Mouse (Mus musculus) gastrocnemius, postnatal 25 days (tissue): ENCODE measurements around the gene Pgbd5. TPM values are rescaled to one million over a fixed set of nuclear protein-coding genes. Genes with fewer than 3 reads are reported as not detected.

Experiments
- DNase-seq: peaks from one replicate; pipeline ENCODE4 v3.0.0; 2022
- total RNA-seq, 2 experiments: library from RNA; stranded (reverse); gene quantifications; 1 replicate in 1 of 2; 2 replicates in 1 of 2; pipeline ENCODE4 v1.2.3; 2021

Gene Pgbd5
- total RNA-seq, 2 experiments from 2014 or later = 0.26 to 0.40 TPM

DNA sequence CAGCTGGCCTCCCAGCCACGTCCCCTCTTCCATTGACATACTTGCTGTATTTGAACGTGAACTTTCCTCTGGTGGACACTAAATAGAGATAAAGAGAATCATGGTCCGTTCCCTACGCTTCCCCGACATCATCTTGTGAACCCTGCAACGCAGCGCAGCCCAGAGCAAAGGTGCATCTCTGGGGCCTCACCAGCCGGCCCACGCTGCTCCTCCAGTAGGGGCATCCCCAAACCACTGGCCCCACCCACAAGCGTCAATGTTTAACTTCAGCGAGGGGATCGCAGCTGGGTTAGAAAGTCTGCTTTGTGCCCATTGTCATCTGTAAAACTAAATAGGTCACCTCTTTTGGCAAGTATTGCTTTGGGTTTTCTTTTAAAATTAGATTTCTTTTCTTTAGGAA lies 95.5 kb downstream of the Pgbd5 start:
- DNase-seq = no peak

DNA sequence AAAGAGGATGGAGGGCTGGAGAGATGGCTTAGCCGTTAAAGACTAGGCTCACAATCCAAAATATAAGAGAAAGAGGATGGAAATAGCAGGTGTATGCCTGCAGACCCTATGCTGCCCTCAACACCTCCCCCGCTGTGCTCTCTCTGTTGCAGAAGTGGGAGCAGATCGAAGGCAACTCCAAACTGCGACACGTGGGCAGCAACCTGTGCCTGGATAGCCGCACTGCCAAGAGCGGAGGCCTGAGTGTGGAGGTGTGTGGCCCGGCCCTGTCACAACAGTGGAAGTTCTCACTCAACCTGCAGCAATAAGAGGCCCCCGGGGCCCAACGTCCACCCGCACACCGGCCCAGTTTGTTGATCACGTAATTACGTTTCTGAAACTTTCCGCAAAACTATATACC lies 96.3 kb downstream of the Pgbd5 start:
- DNase-seq = no peak

DNA sequence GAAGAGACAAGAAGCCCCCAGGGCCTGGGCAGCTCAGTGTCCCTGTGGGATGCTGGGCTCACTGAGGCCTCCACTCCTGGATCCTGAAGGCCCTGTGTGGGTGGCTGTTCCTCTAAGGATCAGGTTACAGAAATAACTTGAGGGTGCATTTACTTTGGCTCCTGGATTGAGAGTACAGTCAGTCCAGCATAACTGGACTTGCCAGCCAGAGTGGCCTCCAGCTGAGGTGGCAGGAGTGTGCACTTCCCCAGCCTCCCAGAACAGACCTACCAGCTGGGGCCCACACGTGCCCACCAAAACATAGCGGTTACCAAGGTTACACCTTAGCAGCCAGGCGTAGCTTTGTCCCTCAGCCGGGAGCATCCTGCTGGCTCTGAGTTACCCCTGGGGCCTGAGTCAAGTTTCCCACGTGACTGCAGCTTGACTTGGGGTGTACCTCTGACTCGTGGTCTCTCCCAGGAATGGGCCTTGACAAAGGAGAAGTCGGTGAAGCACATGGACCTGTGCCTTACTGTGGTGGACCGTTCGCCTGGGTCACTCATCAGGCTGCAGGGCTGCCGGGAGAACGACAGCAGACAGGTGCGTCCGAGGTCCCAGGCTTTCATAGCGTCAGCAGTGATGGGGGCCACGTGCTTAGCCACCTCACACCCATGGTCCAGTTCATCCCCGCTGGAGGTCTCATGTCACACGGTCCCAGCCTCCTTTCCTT lies 98.9 kb downstream of the Pgbd5 start:
- no peak for DNase-seq

DNA sequence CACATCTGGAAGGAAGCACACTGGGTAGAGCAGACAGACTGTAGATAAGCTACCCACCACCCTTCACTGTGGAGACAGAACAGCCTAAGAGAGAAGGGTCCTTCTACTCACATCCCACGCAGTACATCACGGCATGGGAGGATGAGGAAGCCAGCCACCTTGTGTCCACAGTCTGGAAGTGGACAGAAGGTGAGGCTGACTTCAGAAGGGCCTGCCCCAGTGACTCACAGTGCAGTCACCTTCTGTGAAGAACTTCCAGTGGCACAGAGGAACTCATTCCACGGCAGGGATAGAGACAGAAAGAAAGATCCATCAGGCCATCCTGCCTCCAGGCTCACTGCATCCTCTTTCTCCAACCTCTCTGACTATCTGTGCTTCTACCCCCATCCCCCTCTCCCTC lies 99.7 kb downstream of the Pgbd5 start:
- no peak for DNase-seq

DNA sequence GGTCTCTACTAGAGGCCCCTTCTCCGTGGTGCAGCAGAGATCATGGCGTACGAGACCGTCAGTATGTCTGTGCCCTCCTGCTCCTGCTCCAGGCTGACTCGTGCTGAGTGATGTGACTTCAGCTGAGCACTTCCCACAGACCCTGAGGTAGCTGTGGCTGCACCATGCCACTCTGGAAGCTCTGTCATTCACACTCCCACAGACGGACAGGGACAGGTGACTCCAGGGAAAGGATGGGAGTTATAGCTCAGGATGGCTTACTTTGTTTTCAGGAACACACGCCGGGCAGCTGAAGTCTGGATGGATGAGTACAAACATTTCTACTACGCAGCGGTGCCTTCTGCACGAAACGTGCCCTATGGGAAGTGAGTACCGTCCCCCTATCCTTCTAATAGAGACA lies 103.2 kb downstream of the Pgbd5 start:
- DNase-seq = no peak

DNA sequence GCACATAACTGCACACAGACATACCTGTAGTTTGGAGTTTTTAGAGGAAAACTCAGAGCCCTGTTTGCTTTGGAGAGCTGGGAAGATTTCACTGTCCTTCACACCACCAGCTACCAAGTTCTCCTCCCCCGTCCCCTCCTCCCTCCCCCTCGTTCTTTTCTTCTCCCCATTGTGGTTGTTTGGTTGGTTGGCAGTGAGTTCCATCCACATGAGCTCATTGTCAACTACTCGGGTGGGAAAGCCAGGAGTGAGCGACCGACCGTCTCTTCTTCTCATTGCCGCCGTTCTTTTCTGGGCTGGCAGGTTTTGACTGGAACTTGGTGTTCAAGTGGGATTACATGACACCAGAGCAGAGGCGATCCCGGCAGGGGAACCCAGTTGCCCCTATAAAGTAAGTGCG lies 107.8 kb downstream of the Pgbd5 start:
- DNase-seq = no peak

DNA sequence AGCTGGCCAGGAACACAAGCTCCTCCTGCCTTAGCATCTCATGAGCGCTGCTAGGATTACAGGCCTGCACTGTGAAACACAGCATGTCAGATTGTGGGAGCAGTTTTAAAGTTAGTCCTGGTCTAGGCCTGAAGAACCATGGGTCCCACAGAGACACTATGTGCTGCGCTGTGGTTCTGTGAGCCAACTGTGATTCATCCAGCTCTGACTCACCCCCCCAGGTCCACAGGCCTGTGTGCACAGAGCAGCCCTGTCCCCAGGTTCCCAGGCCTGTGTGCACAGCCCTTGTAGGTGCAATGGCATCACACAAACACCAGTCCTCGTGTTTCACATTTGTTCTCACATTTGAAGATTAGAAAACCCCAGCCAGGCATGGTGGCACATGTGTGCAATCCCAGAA lies 108.4 kb downstream of the Pgbd5 start:
- no peak for DNase-seq

DNA sequence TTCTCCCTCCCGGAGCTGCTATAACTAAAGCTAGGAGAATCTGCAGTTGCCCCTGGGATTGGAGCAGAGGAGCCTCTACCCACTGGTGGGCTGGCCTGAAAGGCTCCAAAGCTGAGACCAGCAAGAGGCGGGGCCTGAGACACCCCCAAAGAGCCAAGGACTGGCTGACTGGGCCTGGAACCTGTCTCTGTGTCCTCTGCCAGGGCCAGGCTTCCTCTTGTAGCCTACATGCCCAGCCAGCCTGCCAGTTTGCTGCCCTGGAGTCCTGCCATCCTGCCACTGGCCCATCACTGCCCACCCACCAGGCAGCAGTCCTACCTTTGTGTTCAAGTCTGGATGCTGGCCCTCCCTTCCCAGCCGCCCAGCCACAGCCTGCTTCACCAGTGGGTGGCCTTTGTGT lies 109.0 kb downstream of the Pgbd5 start:
- DNase-seq = no peak

DNA sequence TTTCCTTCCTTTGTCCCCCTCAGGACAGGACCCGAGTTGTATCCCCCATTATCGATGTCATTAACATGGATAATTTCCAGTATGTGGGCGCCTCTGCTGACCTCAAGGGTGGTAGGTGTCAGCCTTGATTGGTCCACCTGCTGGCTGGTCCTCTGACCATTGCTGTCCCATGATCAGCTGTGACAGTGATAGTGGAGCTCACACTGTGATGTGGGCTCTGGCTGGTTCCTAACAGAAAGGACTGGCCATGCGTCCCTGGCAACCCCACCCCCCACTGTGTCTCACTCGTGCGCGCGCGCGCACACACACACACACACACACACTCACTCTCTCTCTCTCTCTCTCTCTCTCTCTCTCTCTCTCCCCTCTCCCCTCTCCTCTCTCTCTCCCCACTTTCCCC lies 109.8 kb downstream of the Pgbd5 start:
- DNase-seq = no peak

DNA sequence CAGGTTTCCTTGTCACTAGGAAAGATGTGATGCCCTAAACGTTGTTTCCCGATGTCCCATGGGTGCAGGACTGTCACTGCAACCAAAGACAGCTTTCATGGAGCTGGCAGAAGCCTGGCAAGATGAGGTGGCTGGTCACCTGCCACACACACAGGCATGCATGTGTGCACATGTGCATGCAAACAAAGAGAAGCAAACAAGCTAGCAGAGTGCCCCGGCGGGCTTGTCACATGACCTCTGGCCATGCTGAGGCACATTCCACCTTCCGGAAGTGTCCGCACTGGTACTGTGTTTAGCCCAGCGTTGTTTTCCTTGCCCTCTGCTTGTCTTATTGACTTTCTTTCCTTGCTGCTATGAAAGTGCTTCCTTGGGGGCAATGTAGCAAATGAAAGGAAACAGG lies 111.2 kb downstream of the Pgbd5 start:
- no peak for DNase-seq

DNA sequence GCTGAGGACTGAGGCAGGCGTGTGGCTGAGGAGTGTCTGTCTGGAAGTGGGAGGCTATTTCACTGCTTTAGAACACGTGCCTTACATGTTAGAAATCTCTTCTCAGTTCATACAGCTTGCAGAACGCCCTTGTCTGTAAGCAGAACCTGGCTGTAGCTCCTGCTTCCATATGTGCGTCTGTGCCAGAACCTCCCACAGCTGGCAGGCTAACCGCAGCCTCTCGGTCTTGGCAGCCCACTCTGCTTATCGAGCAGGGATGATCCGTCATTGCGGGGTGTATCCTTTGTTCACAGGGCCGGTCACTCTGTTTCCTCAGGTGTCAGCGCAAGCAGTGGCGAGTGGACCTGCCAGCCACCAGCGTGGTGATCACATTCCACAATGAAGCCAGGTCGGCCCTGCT lies 116.1 kb downstream of the Pgbd5 start:
- DNase-seq = no peak

DNA sequence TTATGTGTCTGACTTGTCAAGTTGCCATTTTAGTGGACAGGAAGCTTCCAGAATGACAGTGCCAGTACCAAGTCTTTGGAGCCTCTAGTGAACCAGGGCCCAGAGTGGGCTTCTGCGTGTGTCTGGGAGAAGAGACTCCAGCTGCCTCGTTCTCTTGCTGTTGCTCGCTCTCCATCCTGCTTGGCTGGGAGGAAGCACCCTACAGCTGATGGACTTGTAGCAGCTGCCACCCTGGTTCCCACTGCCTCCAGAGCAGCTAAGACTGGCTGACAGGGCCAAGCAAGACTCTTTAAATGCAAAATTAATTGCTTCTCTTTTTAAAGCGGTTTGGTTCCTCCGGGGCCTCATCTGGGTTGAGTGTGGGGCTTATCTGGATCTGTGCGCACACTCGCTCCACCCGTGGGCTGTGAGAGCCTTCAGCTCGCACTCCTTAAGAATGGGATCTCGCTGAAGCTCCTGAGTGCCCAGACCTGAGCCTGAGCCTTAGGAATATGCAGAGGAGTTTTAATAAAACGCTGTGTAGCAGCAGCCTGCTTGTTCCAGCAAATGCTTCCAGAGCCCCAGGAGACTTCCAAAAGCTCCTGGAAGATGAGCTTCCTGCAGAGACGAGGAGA lies 118.1 kb downstream of the Pgbd5 start:
- DNase-seq = no peak

DNA sequence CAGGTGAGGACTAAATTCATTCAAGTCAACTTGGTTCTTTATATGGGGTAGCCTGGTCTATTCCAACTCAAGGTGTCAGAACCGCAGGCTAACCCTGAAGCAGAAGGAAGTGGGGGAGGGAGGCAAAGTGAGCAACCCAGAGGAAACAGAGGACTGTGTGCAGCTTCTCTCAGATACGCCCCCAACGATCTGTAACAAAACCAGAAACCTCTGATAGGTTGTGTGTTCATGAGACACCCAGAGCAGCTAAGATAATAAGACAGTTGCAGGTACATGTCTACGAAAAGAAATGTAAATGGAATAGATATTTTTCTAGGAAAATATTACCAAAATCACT lies 120.2 kb downstream of the Pgbd5 start:
- DNase-seq = no peak

Other genes starting within 250 kb of the Pgbd5 start
- gene Galnt2, start 208.3 kb downstream of the Pgbd5 start, total RNA-seq = 10 to 100 TPM; 30.7 to 39.0 TPM
- gene Cog2, start 81.1 kb upstream of the Pgbd5 start, total RNA-seq = 10 to 100 TPM; 16.1 to 19.2 TPM
- gene Agt, start 130.0 kb upstream of the Pgbd5 start, total RNA-seq = 10 to 100 TPM; 15.7 to 19.7 TPM
- gene Capn9, start 136.5 kb upstream of the Pgbd5 start, total RNA-seq = not detected
- 10 to 100 TPM; 13.7 to 14.0 TPM for gene 2310022B05Rik, start 223.7 kb upstream of the Pgbd5 start, total RNA-seq